Mouse (Mus musculus) liver, embryonic 14.5 days (tissue): Measurements from ENCODE around the gene Ambra1. TPM values are rescaled to one million over a fixed set of nuclear protein-coding genes. Genes with fewer than 3 reads are reported as not detected.
"Not testable (repeated sequence)": the region's sequence is repeated elsewhere in the genome, so short reads cannot be mapped to it uniquely, and the experiment has no call there.

ENCODE experiments used
- ATAC-seq: fragments of 200-750 bp; cut with Nextera tagmentation; 2 replicates; pipeline ENCODE4 v1.8.0; 2017; ENCODE audit warnings: moderate number of reproducible peaks, mild to moderate bottlenecking, moderate library complexity; ENCODE audit not compliant: insufficient read depth
- DNase-seq, 3 experiments: peaks; one replicate each; pipeline ENCODE4 v3.0.0-alpha.2; 2012 to 2013; ENCODE audit warnings: low read depth in 3 of 3, low spot score in 3 of 3
- H3K27ac ChIP-seq: fragments of 300-500 bp; sonication (generic); 2 replicates; pipeline ENCODE4 v1.5.1; 2014; ENCODE audit warnings: moderate library complexity, mild to moderate bottlenecking, control low read depth, inconsistent platforms
- H3K27me3 ChIP-seq: fragments of 300-500 bp; sonication (generic); 2 replicates; pipeline ENCODE4 v1.6.1; 2014; ENCODE audit warnings: mild to moderate bottlenecking, low read length, moderate library complexity; ENCODE audit not compliant: control insufficient read depth, insufficient read depth
- H3K36me3 ChIP-seq: fragments of 300-500 bp; sonication (generic); replicated peaks from 2 replicates; pipeline ENCODE4 v1.6.1; 2014; ENCODE audit warnings: low read depth; ENCODE audit not compliant: control insufficient read depth, insufficient read depth
- H3K4me1 ChIP-seq, 2 experiments: fragments of 200-500 bp in 1 of 2; fragments of 300-500 bp in 1 of 2; sonication (generic) in 1 of 2; replicated peaks; 2 replicates each; pipeline ENCODE4 v1.6.1; 2012 to 2014; ENCODE audit warnings: antibody characterized with exemption in 1 of 2, inconsistent platforms in 1 of 2, low read length in 1 of 2; ENCODE audit not compliant: control insufficient read depth in 2 of 2, insufficient read depth in 2 of 2
- H3K4me2 ChIP-seq: fragments of 300-500 bp; sonication (generic); 2 replicates; pipeline ENCODE4 v1.6.1; 2014; ENCODE audit warnings: low read depth, mild to moderate bottlenecking, control low read depth, moderate library complexity
- H3K4me3 ChIP-seq, 2 experiments: fragments of 200-500 bp in 1 of 2; fragments of 300-500 bp in 1 of 2; sonication (generic) in 1 of 2; 2 replicates each; pipeline ENCODE4 v1.5.1; 2012 to 2014; ENCODE audit warnings: low read depth in 2 of 2, low read length in 2 of 2, mild to moderate bottlenecking in 2 of 2, control low read depth in 1 of 2, inconsistent platforms in 1 of 2, moderate library complexity in 1 of 2; ENCODE audit not compliant: insufficient read depth in 1 of 2
- H3K9ac ChIP-seq: fragments of 300-500 bp; sonication (generic); replicated peaks from 2 replicates; pipeline ENCODE4 v1.6.1; 2014; ENCODE audit warnings: mild to moderate bottlenecking, control low read depth, moderate library complexity
- H3K9me3 ChIP-seq: fragments of 300-500 bp; sonication (generic); 2 replicates; pipeline ENCODE4 v1.6.1; 2016; ENCODE audit warnings: low read length, mixed read lengths; ENCODE audit not compliant: control insufficient read depth
- CTCF ChIP-seq: IDR thresholded peaks from 2 replicates; pipeline ENCODE4 v1.5.1; 2016; ENCODE audit warnings: antibody characterized with exemption, low read depth, control low read depth
- EP300 ChIP-seq: IDR thresholded peaks from 2 replicates; pipeline ENCODE4 v1.6.1; 2016; ENCODE audit warnings: antibody characterized with exemption, low read depth
- WGBS: fragments of 180-500 bp; shearing (Covaris S2); extraction: QIAGEN DNeasy Blood & Tissue Kit; methylation state at CpG from one replicate; pipeline ENCODE4 v1.1.7; 2014; ENCODE audit not compliant: insufficient replicate concordance; 5-methylcytosine and 5-hydroxymethylcytosine counted together
- polyA plus RNA-seq, 2 experiments: library from polyadenylated mRNA; depleted of rRNA in 1 of 2; stranded (reverse) in 1 of 2; unstranded in 1 of 2; fragments of >200 nt; fragmentation: Nextera tagmentation in 1 of 2; extraction: Ambion mirVana in 1 of 2; gene quantifications; 2 replicates each; pipeline versions ENCODE4 v1.2.1 to v1.2.3; 2012 to 2014

Gene Ambra1
- polyA plus RNA-seq, 2 experiments: 3.9 TPM

- Histone ChIP-seq H3K27me3 (no peaks in the 10 kb centered on the region), H3K4me2 (no peak overlapping the region), H3K27ac (no peak overlapping the region), H3K4me3 (no peak overlapping the region), H3K36me3 (no peaks in the 10 kb centered on the region), H3K9me3 (no peaks in the 10 kb centered on the region), H3K4me1 (peaks cover 0 to 11% of the 10 kb centered on the region in 2 experiments; a peak in 3 of 4 replicates), H3K9ac (no peak overlapping the region)
- WGBS: 69% methylated on average over 4 of the region's 4 CpGs
- no peak for ATAC-seq
- TF ChIP-seq CTCF (no peak), EP300 (no peak)
- no peak for DNase-seq
These were observed 6.6 kb upstream of the Ambra1 start for GRCm38 (mm10) chr2:91723382-91723781.

GRCm38 (mm10) chr2:91723951-91724350 lies 6.0 kb upstream of the Ambra1 start:
- no peak for DNase-seq
- TF ChIP-seq EP300 (no peak), CTCF (no peak)
- Histone ChIP-seq H3K9me3 (no peaks in the 10 kb centered on the region), H3K36me3 (no peaks in the 10 kb centered on the region), H3K4me2 (no peak overlapping the region), H3K9ac (no peak overlapping the region), H3K27ac (no peak overlapping the region), H3K4me1 (peaks cover 0 to 11% of the 10 kb centered on the region in 2 experiments; a peak in 3 of 4 replicates), H3K4me3 (no peak overlapping the region), H3K27me3 (no peaks in the 10 kb centered on the region)
- no peak for ATAC-seq

DNA sequence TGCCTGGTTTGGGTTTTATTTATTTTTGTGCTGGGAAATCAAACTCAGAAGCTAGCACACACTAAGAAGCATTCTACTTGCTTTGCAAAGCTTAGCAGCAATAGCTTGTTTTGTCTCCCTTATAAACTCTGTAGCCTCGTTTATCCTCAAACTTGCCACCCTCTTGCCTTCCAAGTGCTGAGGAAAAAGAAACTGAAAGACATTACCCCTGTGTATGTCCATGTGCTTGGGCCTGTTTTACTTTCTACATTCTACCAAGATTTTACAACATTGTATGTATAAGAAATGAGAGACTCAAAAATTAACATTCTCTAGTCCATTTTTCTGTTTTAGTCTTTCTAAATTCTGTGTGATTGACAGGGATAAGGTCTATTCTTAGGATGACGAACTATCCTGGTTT lies 5.2 kb upstream of the Ambra1 start:
- Histone ChIP-seq H3K27me3 (no peaks in the 10 kb centered on the region), H3K4me1 (peaks cover 0 to 11% of the 10 kb centered on the region in 2 experiments; a peak in 3 of 4 replicates), H3K4me3 (no peak overlapping the region), H3K9me3 (no peaks in the 10 kb centered on the region), H3K36me3 (no peaks in the 10 kb centered on the region), H3K9ac (no peak overlapping the region), H3K4me2 (peak overlapping the region; percentile 19), H3K27ac (no peak overlapping the region)
- TF ChIP-seq CTCF: no peak
- no peak for TF ChIP-seq EP300
- WGBS: 39% methylated on average over 2 of the region's 2 CpGs
- DNase-seq (no peak), ATAC-seq (no peak)

- H3K9me3 ChIP-seq, H3K4me3 ChIP-seq, DNase-seq, H3K36me3 ChIP-seq, H3K27me3 ChIP-seq, H3K9ac ChIP-seq: not testable (repeated sequence)
- ATAC-seq: peak; percentile 42; the same call in 1 of the 2 replicates
- Histone ChIP-seq H3K4me1 (peaks cover 0 to 11% of the 10 kb centered on the region in 2 experiments; a peak in 3 of 4 replicates), H3K27ac (peak overlapping the region; percentile 16; the same call in 1 of the 2 replicates), H3K4me2 (peak overlapping the region; percentile 18; the same call in 1 of the 2 replicates)
- WGBS: 12% methylated on average over 4 of the region's 4 CpGs
These were observed 4.5 kb upstream of the Ambra1 start for GRCm38 (mm10) chr2:91725476-91725875.

DNA sequence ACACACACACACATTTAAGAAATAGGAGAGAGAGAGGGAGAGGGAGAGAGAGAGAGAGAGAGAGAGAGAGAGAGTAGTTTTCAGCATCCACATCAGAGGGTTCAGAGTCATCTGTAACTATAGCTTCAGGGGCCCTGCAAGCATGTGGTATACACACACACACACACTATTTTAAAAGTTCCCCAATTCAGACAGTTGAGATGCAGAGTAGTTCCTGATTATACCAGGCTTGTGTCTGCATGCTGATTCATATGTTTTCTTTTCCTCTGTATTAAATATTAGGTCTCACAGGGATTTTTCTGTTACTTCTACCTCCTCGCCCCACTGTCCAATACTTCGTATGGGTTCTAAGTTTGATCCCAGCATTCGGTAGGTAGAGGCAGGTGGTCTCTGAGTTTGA lies 2.9 kb upstream of the Ambra1 start:
- 73% methylated on average over 3 of the region's 3 CpGs for WGBS
- no peak overlapping the region for H3K4me2 ChIP-seq
- no peak overlapping the region for H3K4me3 ChIP-seq
- H3K27ac ChIP-seq: no peak overlapping the region
- ATAC-seq (no peak), DNase-seq (no peak)
- no peaks in the 10 kb centered on the region for H3K27me3 ChIP-seq
- H3K9me3 ChIP-seq: no peaks in the 10 kb centered on the region
- no peak overlapping the region for H3K9ac ChIP-seq
- H3K36me3 ChIP-seq: no peaks in the 10 kb centered on the region
- TF ChIP-seq EP300: no peak
- TF ChIP-seq CTCF: no peak
- H3K4me1 ChIP-seq: peaks cover 0 to 11% of the 10 kb centered on the region in 2 experiments; a peak in 3 of 4 replicates
